ENCODE assay signal across 9 mouse cellular contexts in genomic region chr7:98307921-98308606, GRCm38 (mm10). TPM values are rescaled to one million over a fixed set of nuclear protein-coding genes. Genes with fewer than 3 reads are reported as not detected.
DNase-seq lines count a peak whose midpoint lies in the region; ATAC-seq and TF ChIP-seq lines count a peak whose summit lies in the region.
"Had no signal": no experiment of that assay in that cellular context is flagged by ENCODE, and none has a peak within 500 bp of the region (broad histone marks: within the 10 kb centered on the region; RNA-seq: fewer than 3 reads in every experiment).

No protein-coding gene starts in this region.

- H3K4me3 ChIP-seq in heart, embryonic 15.5 days: peak overlapping the region; percentile 86
- peak overlapping the region; percentile 85 for H3K4me3 ChIP-seq in heart, postnatal 0 days (ENCODE audit: low read depth, low read length)
- peak overlapping the region; percentile 63 for H3K4me3 ChIP-seq in midbrain, embryonic 11.5 days (ENCODE audit: low read depth, low read length)

- H3K36me3 ChIP-seq in heart, embryonic 15.5 days: no peaks in the 10 kb centered on the region
- no peaks in the 10 kb centered on the region for H3K36me3 ChIP-seq in heart, postnatal 0 days (replicated peaks; ENCODE audit: control insufficient read depth, insufficient read depth, low read length)
- H3K36me3 ChIP-seq in midbrain, embryonic 11.5 days (ENCODE audit: control insufficient read depth, insufficient read depth, low read length): no peaks in the 10 kb centered on the region

- no peak for DNase-seq in heart, postnatal 14 days
- peak; percentile 30 for DNase-seq in MEL-GATA-1-ER (ENCODE audit: extremely low read depth, low read depth)
- no peak for DNase-seq in heart, postnatal 0 days (ENCODE audit: low spot score)
- peak; percentile 89 for DNase-seq in midbrain, embryonic 11.5 days (ENCODE audit: low spot score, missing footprints)
- no peak for DNase-seq in left cerebral cortex, adult 11 months (ENCODE audit: low spot score)
- no peak for DNase-seq in adrenal gland, adult 2 months
- no peak for DNase-seq in ovary, postnatal 10 days (ENCODE audit: low spot score)

- H3K27ac ChIP-seq in heart, embryonic 15.5 days: no peak overlapping the region
- H3K27ac ChIP-seq in heart, postnatal 0 days (ENCODE audit: low read depth): no peak overlapping the region
- H3K27ac ChIP-seq in midbrain, embryonic 11.5 days (ENCODE audit: low read depth, low read length): no peak overlapping the region

- H3K9ac ChIP-seq in heart, embryonic 15.5 days: peak overlapping the region; percentile 86
- peak overlapping the region; percentile 76 for H3K9ac ChIP-seq in heart, postnatal 0 days (replicated peaks; ENCODE audit: low read depth, low read length)
- peak overlapping the region; percentile 77 for H3K9ac ChIP-seq in midbrain, embryonic 11.5 days (ENCODE audit: low read length)

- ATAC-seq in heart, embryonic 15.5 days (replicated peaks; ENCODE audit: insufficient number of reproducible peaks, insufficient read depth, low FRiP score, low read depth): no peak
- ATAC-seq in heart, postnatal 0 days (ENCODE audit: insufficient read depth, low read depth): no peak
- no peak for ATAC-seq in midbrain, embryonic 11.5 days (ENCODE audit: low FRiP score)

- no peaks in the 10 kb centered on the region for H3K9me3 ChIP-seq in heart, embryonic 15.5 days (replicated peaks)
- no peaks in the 10 kb centered on the region for H3K9me3 ChIP-seq in heart, postnatal 0 days (replicated peaks; ENCODE audit: control insufficient read depth, low read length)
- H3K9me3 ChIP-seq in midbrain, embryonic 11.5 days (ENCODE audit: control insufficient read depth, low read length): no peaks in the 10 kb centered on the region

- peaks cover 11% of the 10 kb centered on the region for H3K4me1 ChIP-seq in heart, embryonic 15.5 days (replicated peaks)
- H3K4me1 ChIP-seq in heart, postnatal 0 days (ENCODE audit: control insufficient read depth, insufficient read depth): peaks cover 9% of the 10 kb centered on the region; the same call in 1 of the 2 replicates
- H3K4me1 ChIP-seq in midbrain, embryonic 11.5 days (ENCODE audit: control insufficient read depth, insufficient read depth, low read length): peaks cover 6% of the 10 kb centered on the region

- 50% methylated on average over 9 of the region's 9 CpGs for WGBS in heart, embryonic 15.5 days
- WGBS in heart, postnatal 0 days: 62% methylated on average over 9 of the region's 9 CpGs
- WGBS in midbrain, embryonic 11.5 days: 52% methylated on average over 9 of the region's 9 CpGs

- H3K27me3 ChIP-seq in heart, embryonic 15.5 days: 0 out of 2 replicates have a peak, but pooled peaks cover 2% of the 10 kb centered on the region
- no peaks in the 10 kb centered on the region for H3K27me3 ChIP-seq in heart, postnatal 0 days (ENCODE audit: control insufficient read depth, insufficient read depth, low read length)
- H3K27me3 ChIP-seq in midbrain, embryonic 11.5 days (ENCODE audit: control insufficient read depth, insufficient read depth, low read length): peaks cover 2% of the 10 kb centered on the region; the same call in 1 of the 2 replicates

- intact Hi-C loops in heart, postnatal 14 days (cut with DNase I): loop anchor here (5.0 kb wide), 1 partner anchor 34 kb away; no protein-coding TSS in a partner anchor

- peak overlapping the region; percentile 89 for H3K4me2 ChIP-seq in heart, embryonic 15.5 days
- H3K4me2 ChIP-seq in heart, postnatal 0 days (ENCODE audit: low read depth, low read length): peak overlapping the region; percentile 78
- H3K4me2 ChIP-seq in midbrain, embryonic 11.5 days: peak overlapping the region; percentile 91

- no peak for TF ChIP-seq EP300 in heart, postnatal 0 days (IDR thresholded peaks at IDR 0.05; ENCODE audit: low read depth)

- TF ChIP-seq CTCF in heart, postnatal 0 days (IDR thresholded peaks at IDR 0.05; ENCODE audit: low read depth): no peak

RNA-seq across cellular contexts. Expression of gene Acer3, which starts 12.9 kb away (rescaled TPM):
- polyA plus RNA-seq in heart, embryonic 15.5 days (2015; fragmentation: Nextera tagmentation; extraction: Ambion mirVana): 16.2 and 16.9 TPM in 2 replicates
- total RNA-seq in heart, postnatal 14 days (2021): 10 to 100 TPM in 1 of 2 experiments, 1 to 10 TPM in 1; 9.9 to 11.3 TPM
- 5.6 and 11.1 TPM in 2 replicates for total RNA-seq in heart, postnatal 0 days (2014; rRNA removed; ENCODE audit: low replicate concordance)
- polyA plus RNA-seq in heart, postnatal 0 days (2015; fragmentation: Nextera tagmentation; extraction: Ambion mirVana): 16.4 and 21.4 TPM in 2 replicates
- 15.8 and 16.6 TPM in 2 replicates for polyA plus RNA-seq in midbrain, embryonic 11.5 days (2014; fragmentation: Nextera tagmentation; extraction: Ambion mirVana)
- total RNA-seq in adrenal gland, adult 2 months (2021): 10 to 100 TPM; 10.7 to 22.0 TPM
- polyA plus RNA-seq in adrenal gland, adult 2 months (2012; rRNA removed): 1.2 and 1.3 TPM in 2 replicates

RNA-seq across cellular contexts. Expression of gene Tsku, which starts 53.1 kb away (rescaled TPM):
- polyA plus RNA-seq in heart, embryonic 15.5 days (2015; fragmentation: Nextera tagmentation; extraction: Ambion mirVana): 4.6 and 6.1 TPM in 2 replicates
- total RNA-seq in heart, postnatal 14 days (2021): 1 to 10 TPM; 4.0 to 4.4 TPM
- 4.0 and 7.1 TPM in 2 replicates for total RNA-seq in heart, postnatal 0 days (2014; rRNA removed; ENCODE audit: low replicate concordance)
- 3.3 and 3.7 TPM in 2 replicates for polyA plus RNA-seq in heart, postnatal 0 days (2015; fragmentation: Nextera tagmentation; extraction: Ambion mirVana)
- 7.3 and 7.7 TPM in 2 replicates for polyA plus RNA-seq in midbrain, embryonic 11.5 days (2014; fragmentation: Nextera tagmentation; extraction: Ambion mirVana)
- total RNA-seq in adrenal gland, adult 2 months (2021): 10 to 100 TPM; 22.4 to 41.5 TPM
- 52.3 and 58.9 TPM in 2 replicates for polyA plus RNA-seq in adrenal gland, adult 2 months (2012; rRNA removed)
- total RNA-seq: hematopoietic stem cell, adult 5-6 weeks had no signal

Comparison
In these comparisons a context has a peak if more than half of its experiments do, and no peak if none do; other contexts are left out.
1. DNase-seq: peak in MEL-GATA-1-ER (single experiment) and midbrain, embryonic 11.5 days (single experiment); none in heart, postnatal 14 days (0 of 2), heart, postnatal 0 days (single experiment), left cerebral cortex, adult 11 months (single experiment), adrenal gland, adult 2 months (single experiment) and ovary, postnatal 10 days (single experiment).
2. Peak in every context shown above with its lines, with median percentiles within 50 percentile points of each other: H3K4me2 ChIP-seq, H3K4me3 ChIP-seq and H3K9ac ChIP-seq.